Comparison of ENCODE assay signal across 8 mouse cellular contexts in the genomic region with DNA sequence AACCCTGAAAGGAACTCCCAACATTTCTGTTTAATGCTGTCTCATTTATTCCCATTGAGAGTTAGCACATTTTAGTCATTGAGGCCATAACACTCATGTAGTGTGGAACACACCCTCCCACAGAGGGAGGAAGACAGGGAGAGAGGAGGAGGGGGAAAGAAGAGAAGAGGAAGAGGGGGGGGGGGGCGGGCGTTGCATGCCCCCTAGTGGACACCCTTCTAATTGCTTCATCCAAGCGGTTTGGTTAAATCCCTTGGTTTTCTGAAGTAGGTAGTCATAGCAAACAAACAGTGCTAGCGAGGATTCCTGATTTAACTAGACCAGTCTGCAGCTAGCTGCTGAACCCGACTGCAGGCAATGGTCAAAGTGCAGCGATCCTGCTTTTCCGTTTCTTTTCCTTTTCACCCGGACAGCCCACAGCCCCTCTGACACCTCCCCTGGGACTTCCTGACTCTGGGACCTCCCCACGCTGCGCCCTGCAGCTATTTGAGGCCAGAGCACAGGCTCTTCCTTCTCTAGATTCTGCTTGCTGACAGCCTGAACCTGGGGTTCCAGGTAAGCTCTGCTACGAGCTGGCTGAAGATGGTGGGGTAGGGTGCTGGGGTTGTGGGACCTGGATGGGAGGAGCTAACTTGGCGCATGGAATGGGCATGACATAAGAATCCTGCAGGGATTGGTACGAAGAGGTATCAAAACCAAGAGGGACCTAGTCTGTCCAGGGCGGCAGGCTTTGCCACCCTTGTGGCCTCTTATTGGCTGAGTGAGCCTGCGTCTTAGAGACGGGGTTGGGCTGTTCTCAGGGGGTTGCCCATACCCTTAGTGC. TPM values are rescaled to one million over a fixed set of nuclear protein-coding genes. Genes with fewer than 3 reads are reported as not detected.
DNase-seq lines count a peak whose midpoint lies in the region; ATAC-seq and TF ChIP-seq lines count a peak whose summit lies in the region.

A gene (plus strand): TSS at position 221 of the 823 bp plus-strand sequence.

- no peak within 1 kb of the TSS for H3K9ac ChIP-seq in embryonic facial prominence, embryonic 12.5 days
- H3K9ac ChIP-seq in heart, embryonic 15.5 days: peak within 1 kb of the TSS; percentile 61
- peak within 1 kb of the TSS; percentile 44; the same call in 1 of the 2 replicates for H3K9ac ChIP-seq in kidney, postnatal 0 days (ENCODE audit: low read depth, low read length)

- H3K27ac ChIP-seq in embryonic facial prominence, embryonic 12.5 days: no peak within 1 kb of the TSS
- peak within 1 kb of the TSS; percentile 60 for H3K27ac ChIP-seq in heart, embryonic 15.5 days
- peak within 1 kb of the TSS; percentile 62 for H3K27ac ChIP-seq in kidney, postnatal 0 days

- peak; percentile 77 for DNase-seq in 3134 (ENCODE audit: extremely low read depth, insufficient read length, low spot score)
- DNase-seq in Muller cell, postnatal 12 days (ENCODE audit: inconsistent ontology term): peak; percentile 36
- DNase-seq in kidney, postnatal 0 days (ENCODE audit: low spot score): peak; percentile 78
- DNase-seq in lung, postnatal 4 days: peak; percentile 67 to 76
- DNase-seq in spleen, adult 12 weeks (ENCODE audit: low spot score): peak; percentile 33
- DNase-seq in left cerebral cortex, postnatal 14 days (ENCODE audit: low spot score in 2 of 2): no peak

- ATAC-seq in embryonic facial prominence, embryonic 12.5 days (ENCODE audit: insufficient number of reproducible peaks, insufficient read depth, low FRiP score, low TSS enrichment): peak; percentile 47
- peak; percentile 57 for ATAC-seq in heart, embryonic 15.5 days (replicated peaks; ENCODE audit: insufficient number of reproducible peaks, insufficient read depth, low FRiP score, low read depth)
- ATAC-seq in kidney, postnatal 0 days (replicated peaks; ENCODE audit: low FRiP score, low read depth): peak; percentile 57; the same call in 1 of the 2 replicates

- intact Hi-C loops in left cerebral cortex, postnatal 14 days (cut with DNase I): no loop called here

- H3K36me3 ChIP-seq in embryonic facial prominence, embryonic 12.5 days: no peaks in the 10 kb centered on the region
- no peaks in the 10 kb centered on the region for H3K36me3 ChIP-seq in heart, embryonic 15.5 days
- H3K36me3 ChIP-seq in kidney, postnatal 0 days (ENCODE audit: insufficient read depth, low read length): no peaks in the 10 kb centered on the region

- peak within 1 kb of the TSS; percentile 28 for H3K4me3 ChIP-seq in embryonic facial prominence, embryonic 12.5 days
- H3K4me3 ChIP-seq in heart, embryonic 15.5 days: peak within 1 kb of the TSS; percentile 53
- H3K4me3 ChIP-seq in kidney, postnatal 0 days (replicated peaks; ENCODE audit: low read depth, low read length): peak within 1 kb of the TSS; percentile 30

- peak within 1 kb of the TSS; percentile 45 for H3K4me2 ChIP-seq in embryonic facial prominence, embryonic 12.5 days (replicated peaks)
- peak within 1 kb of the TSS; percentile 70 for H3K4me2 ChIP-seq in heart, embryonic 15.5 days
- peak within 1 kb of the TSS; percentile 64 for H3K4me2 ChIP-seq in kidney, postnatal 0 days (ENCODE audit: low read length)

- 32% methylated on average over 16 of the region's 16 CpGs for WGBS in embryonic facial prominence, embryonic 12.5 days
- WGBS in heart, embryonic 15.5 days: 25% methylated on average over 16 of the region's 16 CpGs
- WGBS in kidney, postnatal 0 days: 32% methylated on average over 16 of the region's 16 CpGs

- H3K4me1 ChIP-seq in embryonic facial prominence, embryonic 12.5 days: peaks cover 4% of the 10 kb centered on the region; the same call in 1 of the 2 replicates
- peaks cover 35% of the 10 kb centered on the region for H3K4me1 ChIP-seq in heart, embryonic 15.5 days (replicated peaks)
- H3K4me1 ChIP-seq in kidney, postnatal 0 days (replicated peaks; ENCODE audit: insufficient read depth, low read length): 0 out of 2 replicates have a peak, but pooled peaks cover 3% of the 10 kb centered on the region

- H3K9me3 ChIP-seq in embryonic facial prominence, embryonic 12.5 days: no peaks in the 10 kb centered on the region
- no peaks in the 10 kb centered on the region for H3K9me3 ChIP-seq in heart, embryonic 15.5 days (replicated peaks)
- no peaks in the 10 kb centered on the region for H3K9me3 ChIP-seq in kidney, postnatal 0 days (replicated peaks; ENCODE audit: low read length)

- H3K27me3 ChIP-seq in embryonic facial prominence, embryonic 12.5 days: no peaks in the 10 kb centered on the region
- H3K27me3 ChIP-seq in heart, embryonic 15.5 days: no peaks in the 10 kb centered on the region
- H3K27me3 ChIP-seq in kidney, postnatal 0 days (ENCODE audit: insufficient read depth, low read length): no peaks in the 10 kb centered on the region

- peak; percentile 62 for TF ChIP-seq CTCF in kidney, postnatal 0 days (IDR thresholded peaks at IDR 0.05; ENCODE audit: low read depth)

RNA-seq across cellular contexts. Expression of the gene that starts here (rescaled TPM):
- polyA plus RNA-seq in embryonic facial prominence, embryonic 12.5 days (2016; fragmentation: Nextera tagmentation; extraction: Ambion mirVana): 1.0 and 1.1 TPM in 2 replicates
- 20.0 and 20.6 TPM in 2 replicates for polyA plus RNA-seq in heart, embryonic 15.5 days (2015; fragmentation: Nextera tagmentation; extraction: Ambion mirVana)
- 11.7 and 14.3 TPM in 2 replicates for polyA plus RNA-seq in kidney, postnatal 0 days (2015; fragmentation: Nextera tagmentation; extraction: Ambion mirVana)
- 1 to 10 TPM; 2.3 to 3.7 TPM for total RNA-seq in left cerebral cortex, postnatal 14 days (2021)

Comparison
In these comparisons a context has a peak if more than half of its experiments do, and no peak if none do; other contexts are left out.
1. DNase-seq: peak in 3134 (single experiment), Muller cell, postnatal 12 days (single experiment), kidney, postnatal 0 days (single experiment), lung, postnatal 4 days (2 of 2) and spleen, adult 12 weeks (single experiment); none in left cerebral cortex, postnatal 14 days (0 of 2).
2. Peak in every context shown above with its lines, with median percentiles within 50 percentile points of each other: ATAC-seq, H3K4me2 ChIP-seq and H3K4me3 ChIP-seq.